10 mouse cellular contexts compared by ENCODE assay signal in genomic region chr15:84131096-84131786, GRCm38 (mm10). TPM values are rescaled to one million over a fixed set of nuclear protein-coding genes. Genes with fewer than 3 reads are reported as not detected.
DNase-seq lines count a peak whose midpoint lies in the region; ATAC-seq and TF ChIP-seq lines count a peak whose summit lies in the region.
"Had no signal": no experiment of that assay in that cellular context is flagged by ENCODE, and none has a peak within 500 bp of the region (broad histone marks: within the 10 kb centered on the region; RNA-seq: fewer than 3 reads in every experiment).

No protein-coding gene starts in this region.

- no peaks in the 10 kb centered on the region for H3K4me1 ChIP-seq in thymus, adult 2 months (replicated peaks; ENCODE audit: control insufficient read depth, insufficient read depth, low read length)
- no peaks in the 10 kb centered on the region for H3K4me1 ChIP-seq in forebrain, embryonic 16.5 days (replicated peaks; ENCODE audit: control insufficient read depth, insufficient read depth, low read length)

- DNase-seq in kidney, adult 9 months: peak; percentile 16
- no peak for DNase-seq in kidney, adult 18-20 months
- DNase-seq in NIH3T3 (ENCODE audit: low read depth): peak; percentile 26
- DNase-seq in cerebellum, adult 8-10 months: peak; percentile 71
- DNase-seq in heart, postnatal 4 days: peak; percentile 85
- DNase-seq in thymus, adult 2 months: no peak

- 75% methylated on average over 16 of the region's 16 CpGs for WGBS in thymus, adult 2 months
- WGBS in forebrain, embryonic 16.5 days: 62% methylated on average over 16 of the region's 16 CpGs

- no peak for TF ChIP-seq POLR2A in thymus, adult 2 months (IDR thresholded peaks at IDR 0.05; ENCODE audit: control insufficient read depth, extremely low read depth, insufficient read depth, low read length, poor library complexity)

- no peak overlapping the region for H3K4me3 ChIP-seq in thymus, adult 2 months (ENCODE audit: control insufficient read depth, insufficient read depth, low read length)
- H3K4me3 ChIP-seq in forebrain, embryonic 16.5 days (replicated peaks; ENCODE audit: low read length): no peak overlapping the region

- H3K27ac ChIP-seq in thymus, adult 2 months (ENCODE audit: control insufficient read depth, insufficient read depth, low read length): no peak overlapping the region
- no peak overlapping the region for H3K27ac ChIP-seq in forebrain, embryonic 16.5 days (ENCODE audit: low read length)
- H3K27ac ChIP-seq: macrophage had no signal

- no peak for ATAC-seq in monocyte, adult 5-6 weeks (replicated peaks; ENCODE audit: insufficient number of reproducible peaks, low FRiP score, low TSS enrichment, poor library complexity, severe bottlenecking)
- no peak for ATAC-seq in forebrain, embryonic 16.5 days

- no peaks in the 10 kb centered on the region for H3K36me3 ChIP-seq in thymus, adult 2 months (ENCODE audit: control insufficient read depth, insufficient read depth, low read length)
- no peaks in the 10 kb centered on the region for H3K36me3 ChIP-seq in forebrain, embryonic 16.5 days (ENCODE audit: control insufficient read depth, insufficient read depth)

- no peak for TF ChIP-seq CTCF in thymus, adult 2 months (IDR thresholded peaks at IDR 0.05; ENCODE audit: borderline replicate concordance, control insufficient read depth, extremely low read depth, insufficient read depth, low read length, poor library complexity)

- no peak overlapping the region for H3K9ac ChIP-seq in forebrain, embryonic 16.5 days (replicated peaks; ENCODE audit: low read depth, low read length)

- H3K4me2 ChIP-seq in forebrain, embryonic 16.5 days (ENCODE audit: low read length): no peak overlapping the region

- no peaks in the 10 kb centered on the region for H3K9me3 ChIP-seq in forebrain, embryonic 16.5 days (ENCODE audit: control insufficient read depth, low read length)

- H3K27me3 ChIP-seq in thymus, adult 2 months (ENCODE audit: control insufficient read depth, insufficient read depth, low read length): no peaks in the 10 kb centered on the region
- no peaks in the 10 kb centered on the region for H3K27me3 ChIP-seq in forebrain, embryonic 16.5 days (replicated peaks; ENCODE audit: control insufficient read depth, insufficient read depth, low read length)

RNA-seq across cellular contexts. Expression of gene Pnpla5, which starts 8.3 kb away (rescaled TPM):
- not detected for total RNA-seq in heart, postnatal 4 days (2021)
- not detected in 3 replicates for total RNA-seq in monocyte, adult 5-6 weeks (2017)
- 0.08 and 0.13 TPM in 2 replicates for polyA plus RNA-seq in thymus, adult 2 months (2012; rRNA removed)
- not detected in 2 replicates for polyA plus RNA-seq in forebrain, embryonic 16.5 days (2015; fragmentation: Nextera tagmentation; extraction: Ambion mirVana)
- polyA plus RNA-seq: frontal cortex, adult 2 months; macrophage had no signal

RNA-seq across cellular contexts. Expression of gene Sult4a1, which starts 25.7 kb away (rescaled TPM):
- under 1 TPM; 0.19 to 0.38 TPM for total RNA-seq in heart, postnatal 4 days (2021)
- 0.32 to 2.5 TPM (median 0.49 TPM) in 3 replicates for total RNA-seq in monocyte, adult 5-6 weeks (2017)
- polyA plus RNA-seq in thymus, adult 2 months (2012; rRNA removed): 0.11 and 0.22 TPM in 2 replicates
- 80.6 and 92.7 TPM in 2 replicates for polyA plus RNA-seq in forebrain, embryonic 16.5 days (2015; fragmentation: Nextera tagmentation; extraction: Ambion mirVana)
- polyA plus RNA-seq: macrophage had no signal

RNA-seq across cellular contexts. Expression of gene Pnpla3, which starts 36.4 kb away (rescaled TPM):
- total RNA-seq in heart, postnatal 4 days (2021): 1 to 10 TPM in 1 of 2 experiments, under 1 TPM in 1; 0.21 to 1.1 TPM
- total RNA-seq in monocyte, adult 5-6 weeks (2017): 0.78 TPM in 1 of 3 replicates, not detected in the others
- polyA plus RNA-seq in thymus, adult 2 months (2012; rRNA removed): 35.3 and 39.4 TPM in 2 replicates
- polyA plus RNA-seq in forebrain, embryonic 16.5 days (2015; fragmentation: Nextera tagmentation; extraction: Ambion mirVana): 5.1 and 5.3 TPM in 2 replicates
- polyA plus RNA-seq: macrophage had no signal

Comparison
In these comparisons a context has a peak if more than half of its experiments do, and no peak if none do; other contexts are left out.
1. DNase-seq: peak in kidney, adult 9 months (single experiment), NIH3T3 (single experiment), cerebellum, adult 8-10 months (single experiment) and heart, postnatal 4 days (single experiment); none in kidney, adult 18-20 months (single experiment) and thymus, adult 2 months (single experiment).